Mouse (Mus musculus): ENCODE results near the gene Bst1. TPM values are rescaled to one million over a fixed set of nuclear protein-coding genes. Genes with fewer than 3 reads are reported as not detected.

The Bst1 gene
- total RNA-seq, 2 experiments from 2014 or later: not detected

- no peak for DNase-seq
- intact Hi-C loops (cut with DNase I): no loop called here
Measured at GRCm38 (mm10) chr5:43853868-43854488, 35.3 kb downstream of the Bst1 start.

- intact Hi-C loops (cut with DNase I): no loop called here
- no peak for DNase-seq
Measured at GRCm38 (mm10) chr5:43855769-43856168, 37.1 kb downstream of the Bst1 start.

- DNase-seq: no peak
- intact Hi-C loops (cut with DNase I): no loop called here
Measured at GRCm38 (mm10) chr5:43859663-43860062, 41.0 kb downstream of the Bst1 start.

- intact Hi-C loops (cut with DNase I): no loop called here
- no peak for DNase-seq
Measured at GRCm38 (mm10) chr5:43860096-43860495, 41.4 kb downstream of the Bst1 start.

- intact Hi-C loops (cut with DNase I): no loop called here
- no peak for DNase-seq
Measured at GRCm38 (mm10) chr5:43860670-43861431, 42.2 kb downstream of the Bst1 start.

- DNase-seq: no peak
- intact Hi-C loops (cut with DNase I): no loop called here
Measured at GRCm38 (mm10) chr5:43863642-43864041, 45.0 kb downstream of the Bst1 start.

- no peak for DNase-seq
- intact Hi-C loops (cut with DNase I): no loop called here
Measured at GRCm38 (mm10) chr5:43865316-43865715, 46.6 kb downstream of the Bst1 start.

- no peak for DNase-seq
- intact Hi-C loops (cut with DNase I): no loop called here
Measured at GRCm38 (mm10) chr5:43868253-43868652, 49.6 kb downstream of the Bst1 start, which contains the start of gene Cd38. Cd38 (plus strand) TSS chr5:43868553.

- peak; percentile 34 for DNase-seq
- intact Hi-C loops (cut with DNase I): no loop called here
Measured at GRCm38 (mm10) chr5:43868711-43869600, 50.3 kb downstream of the Bst1 start.

GRCm38 (mm10) chr5:43871845-43872244 is 53.2 kb downstream of the Bst1 start:
- intact Hi-C loops (cut with DNase I): no loop called here
- DNase-seq: no peak

GRCm38 (mm10) chr5:43872652-43873051 is 54.0 kb downstream of the Bst1 start:
- intact Hi-C loops (cut with DNase I): no loop called here
- DNase-seq: no peak

- DNase-seq: no peak
- intact Hi-C loops (cut with DNase I): no loop called here
Measured at GRCm38 (mm10) chr5:43882034-43882433, 63.3 kb downstream of the Bst1 start.

- no peak for DNase-seq
- intact Hi-C loops (cut with DNase I): no loop called here
Measured at GRCm38 (mm10) chr5:43885060-43885820, 66.6 kb downstream of the Bst1 start.

GRCm38 (mm10) chr5:43892386-43892785 is 73.7 kb downstream of the Bst1 start:
- intact Hi-C loops (cut with DNase I): no loop called here
- peak; percentile 12 for DNase-seq

Other genes starting within 250 kb of the Bst1 start
- 10 to 100 TPM; 14.0 to 14.9 TPM for gene Cc2d2a, start 156.5 kb upstream of the Bst1 start, total RNA-seq (2021)
- gene Fbxl5, start 2.8 kb downstream of the Bst1 start, total RNA-seq (2021): 10 to 100 TPM; 82.4 to 85.1 TPM
- gene Cd38, start 49.7 kb downstream of the Bst1 start, total RNA-seq (2021): 1 to 10 TPM; 1.5 to 1.6 TPM
- 10 to 100 TPM; 13.9 to 14.0 TPM for gene Gm7879, start 94.3 kb downstream of the Bst1 start, total RNA-seq (2021)
- gene Fgfbp1, start 162.9 kb downstream of the Bst1 start, total RNA-seq (2021): 1 to 10 TPM; 3.8 to 4.3 TPM